Mouse (Mus musculus) MEL-GATA-1-ER (cell line): Measurements from ENCODE around the gene Aldh3b1.

Source experiments
- DNase-seq: peaks from one replicate; pipeline ENCODE4 v3.0.0-alpha.2; 2012; ENCODE audit warnings: low read depth; ENCODE audit errors: extremely low read depth

Gene Aldh3b1

DNA sequence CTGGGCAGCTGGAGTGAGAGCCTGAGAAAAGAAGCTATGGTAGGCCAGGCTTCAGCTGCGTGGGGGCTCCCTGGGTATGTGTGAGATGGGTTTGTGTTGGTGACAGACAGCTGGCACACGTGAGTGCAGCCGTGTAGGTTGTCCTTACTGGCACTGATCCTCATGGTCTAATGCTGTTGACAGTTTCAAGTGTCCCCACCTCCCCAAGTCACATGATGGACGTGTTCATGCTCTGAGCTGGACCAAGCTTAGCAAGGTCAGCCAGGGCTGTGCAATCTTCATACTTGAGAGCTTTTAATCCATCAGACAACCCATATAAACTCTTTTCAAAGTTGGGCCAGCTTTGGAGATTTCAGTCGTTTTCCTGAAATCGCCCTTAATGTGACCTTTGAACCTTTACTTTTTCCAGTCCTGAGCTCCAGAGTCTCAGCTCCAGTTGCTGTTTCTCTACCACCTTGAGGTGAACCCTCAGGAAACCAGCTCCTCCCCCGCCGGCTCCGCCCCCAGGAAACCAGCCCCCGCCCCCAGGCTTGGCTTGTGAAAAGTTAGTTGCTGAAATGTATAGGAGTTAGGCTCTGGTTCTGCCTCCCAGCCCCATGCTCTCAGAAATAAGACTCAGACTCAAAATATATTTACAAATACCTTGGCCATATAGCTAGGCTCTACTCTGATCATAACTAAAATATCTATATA lies 16.4 kb upstream of the Aldh3b1 start:
- DNase-seq: no peak

DNA sequence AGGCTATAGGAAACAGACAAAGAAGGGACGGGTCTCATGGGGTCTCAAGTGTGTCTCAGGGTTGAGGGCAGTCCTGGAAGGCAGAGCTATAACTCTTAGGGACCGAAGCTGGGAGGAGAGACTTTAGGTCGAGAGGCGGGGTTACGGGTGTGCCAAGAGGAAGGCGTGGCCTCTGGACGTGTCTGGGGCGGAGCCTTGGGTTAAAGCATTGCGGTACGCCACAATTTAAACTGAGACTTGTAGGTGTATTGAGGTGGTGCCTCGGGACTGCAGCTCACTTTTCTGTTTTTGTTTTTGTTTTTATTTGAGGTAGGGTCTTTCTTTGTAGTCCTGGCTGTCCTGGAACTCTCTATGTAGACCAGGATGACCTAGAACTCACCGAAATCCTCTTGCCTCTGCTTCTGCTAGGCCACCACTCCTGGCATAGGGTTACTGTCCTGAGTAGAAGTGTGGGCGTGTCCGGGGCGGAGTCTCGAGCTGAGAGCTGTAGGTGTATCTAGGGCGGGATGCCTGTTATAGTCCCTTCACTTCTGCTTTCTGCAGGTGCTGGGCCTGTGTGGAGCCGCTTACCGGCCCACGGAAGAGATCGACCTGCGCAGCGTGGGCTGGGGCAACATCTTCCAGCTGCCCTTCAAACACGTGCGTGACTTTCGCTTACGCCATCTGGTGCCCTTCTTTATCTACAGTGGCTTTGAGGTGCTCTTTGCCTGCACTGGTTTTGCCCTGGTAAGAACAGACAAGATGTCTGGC lies 13.6 kb upstream of the Aldh3b1 start:
- no peak for DNase-seq

- no peak for DNase-seq
Measured at GRCm38 (mm10) chr19:3942315-3942714, 12.7 kb upstream of the Aldh3b1 start.

DNA sequence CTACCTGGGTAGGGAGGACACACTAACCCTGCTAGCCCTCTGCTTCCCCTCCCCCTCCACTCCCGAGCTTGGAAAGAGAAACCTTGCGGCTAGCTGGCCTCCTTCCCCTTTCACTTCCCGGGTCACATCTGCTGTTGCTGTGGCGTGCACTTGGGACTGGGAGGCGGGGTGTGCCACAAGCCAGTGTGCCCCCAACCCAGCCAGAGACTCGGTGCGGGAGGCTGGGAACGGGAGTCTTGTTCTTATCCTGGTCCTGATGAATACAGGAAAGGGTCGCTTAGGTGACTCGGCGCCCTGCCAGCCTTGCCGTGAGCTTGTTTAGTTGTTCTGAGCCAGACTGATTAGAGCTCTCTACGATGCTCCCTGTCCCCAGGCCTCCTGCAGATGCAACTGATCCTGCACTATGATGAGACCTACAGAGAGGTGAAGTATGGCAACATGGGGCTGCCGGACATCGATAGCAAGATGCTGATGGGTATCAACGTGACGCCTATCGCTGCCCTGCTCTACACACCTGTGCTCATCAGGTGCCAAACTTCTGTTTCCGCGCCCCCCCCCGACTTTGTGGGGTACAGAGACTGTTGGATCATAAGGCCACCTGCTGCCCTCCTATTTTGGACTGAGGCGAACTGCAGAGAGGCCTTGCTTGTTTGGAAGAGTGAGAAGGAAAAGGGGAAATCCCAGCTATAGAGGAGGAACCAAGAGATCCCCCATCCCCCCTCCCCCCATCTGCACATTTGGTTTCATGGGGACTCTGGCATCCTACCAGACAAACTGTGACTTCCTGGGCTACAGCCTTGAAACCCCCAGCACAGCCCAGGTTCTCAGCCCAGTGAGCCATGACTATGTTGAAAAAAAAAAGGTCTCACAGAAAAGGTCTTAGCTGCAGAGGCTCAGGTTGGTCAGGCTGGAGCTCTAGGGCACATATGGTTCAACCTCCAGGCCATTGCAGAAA lies 6.6 kb upstream of the Aldh3b1 start:
- DNase-seq: no peak

GRCm38 (mm10) chr19:3935032-3935895 lies 5.7 kb upstream of the Aldh3b1 start, which contains the start of gene Unc93b1:
Gene Unc93b1 (plus strand): TSS chr19:3935186.
- DNase-seq: peak; percentile 74

- DNase-seq: no peak
Measured at GRCm38 (mm10) chr19:3931716-3932115, 2.1 kb upstream of the Aldh3b1 start.

GRCm38 (mm10) chr19:3930262-3931057 lies 852 bp upstream of the Aldh3b1 start:
- no peak for DNase-seq

GRCm38 (mm10) chr19:3928779-3929178 lies 829 bp downstream of the Aldh3b1 start:
- no peak for DNase-seq

- no peak for DNase-seq
Measured at GRCm38 (mm10) chr19:3927989-3928388, 1.6 kb downstream of the Aldh3b1 start.

GRCm38 (mm10) chr19:3926685-3927084 lies 2.9 kb downstream of the Aldh3b1 start:
- DNase-seq: no peak

- no peak for DNase-seq
Measured at GRCm38 (mm10) chr19:3926279-3926678, 3.3 kb downstream of the Aldh3b1 start.

GRCm38 (mm10) chr19:3925859-3926258 lies 3.7 kb downstream of the Aldh3b1 start:
- no peak for DNase-seq

DNA sequence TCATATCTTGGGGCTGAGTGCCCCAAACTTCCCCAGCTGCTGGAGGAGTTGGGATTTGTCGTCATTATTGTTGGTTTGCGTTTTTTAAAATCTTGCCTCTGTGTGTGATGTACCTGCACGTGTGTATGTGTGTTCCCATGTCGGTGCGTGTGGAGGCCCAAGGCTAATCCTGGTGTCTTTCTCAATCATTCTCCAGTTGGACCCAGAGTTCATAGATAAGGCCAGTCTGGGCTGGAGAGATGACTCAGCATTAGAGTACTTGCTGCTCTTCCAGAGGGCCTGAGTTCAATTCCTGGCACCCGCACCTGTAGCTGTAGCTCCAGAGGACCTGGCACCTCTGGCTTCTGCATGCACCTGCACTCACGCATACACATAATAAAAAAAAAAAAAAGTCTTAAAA lies 4.7 kb downstream of the Aldh3b1 start:
- no peak for DNase-seq

- no peak for DNase-seq
Measured at GRCm38 (mm10) chr19:3924190-3924589, 5.4 kb downstream of the Aldh3b1 start.

DNA sequence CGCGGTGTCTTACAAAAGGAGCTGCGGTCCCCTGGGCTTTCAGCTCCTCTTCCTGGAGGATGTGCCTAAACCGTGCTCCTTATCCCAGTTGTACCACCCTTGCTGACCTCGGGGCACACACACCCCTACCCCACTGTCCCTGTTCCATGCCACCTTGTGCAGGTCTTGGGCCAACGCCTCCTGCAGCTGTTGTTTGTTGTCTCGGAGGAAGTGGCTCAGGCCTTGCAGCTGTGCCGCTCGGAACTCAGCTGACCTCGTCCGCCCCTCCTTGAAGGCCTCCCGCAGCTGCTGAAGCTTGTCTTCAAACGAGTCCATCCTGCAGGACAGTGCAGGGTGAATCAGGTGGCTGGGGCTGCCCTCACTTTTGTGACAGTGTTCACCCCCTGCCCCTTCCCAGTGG lies 6.0 kb downstream of the Aldh3b1 start:
- no peak for DNase-seq

DNA sequence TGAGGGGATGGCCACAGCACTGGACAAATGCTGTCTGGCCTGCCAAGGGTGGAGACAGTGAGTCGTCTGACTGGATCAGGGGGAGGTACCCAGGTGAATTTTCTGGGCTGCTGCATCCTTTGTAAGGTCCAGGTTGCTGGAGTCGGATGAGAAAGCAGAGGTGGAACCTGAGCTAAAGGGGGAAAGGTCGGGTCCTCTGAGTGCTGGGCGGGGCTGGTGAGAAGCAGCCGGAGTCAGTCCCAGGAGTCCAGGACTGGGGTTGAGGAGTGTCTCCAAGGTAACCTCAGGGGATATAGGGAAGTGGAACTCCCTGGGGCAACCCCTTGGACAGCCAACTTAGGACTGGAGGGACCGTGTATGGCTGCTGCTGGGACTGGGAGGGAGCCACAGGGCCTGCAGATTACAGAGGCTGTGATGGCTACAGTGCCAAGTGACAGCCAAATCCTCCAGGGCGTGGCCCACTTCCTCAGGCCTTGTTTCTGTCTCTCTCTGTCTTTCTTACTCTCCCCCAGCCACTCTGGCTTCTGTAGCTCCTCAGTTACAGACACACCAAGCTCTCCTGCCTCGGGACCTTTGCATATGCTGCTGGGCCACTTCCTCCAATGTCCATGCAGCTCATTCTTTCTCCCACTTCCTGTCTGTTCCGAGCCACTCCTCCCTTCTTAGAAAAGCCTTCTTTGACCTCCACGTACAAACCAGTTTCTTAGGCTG lies 6.8 kb downstream of the Aldh3b1 start:
- DNase-seq: no peak

- no peak for DNase-seq
Measured at GRCm38 (mm10) chr19:3919928-3920327, 9.7 kb downstream of the Aldh3b1 start.

- DNase-seq: no peak
Measured at GRCm38 (mm10) chr19:3916727-3917126, 12.9 kb downstream of the Aldh3b1 start.

- DNase-seq: no peak
Measured at GRCm38 (mm10) chr19:3914535-3914934, 15.1 kb downstream of the Aldh3b1 start.
